Mouse (Mus musculus): ENCODE measurements around the gene Slc37a1.

- TF ChIP-seq CTCF (IDR thresholded peaks at IDR 0.05 in 2 of 3, conservative IDR thresholded peaks at IDR 0.05 in 1 of 3; ENCODE audit: control insufficient read depth in 1 of 3, insufficient read depth in 1 of 3, low read depth in 2 of 3, low read length in 3 of 3, poor library complexity in 1 of 3, severe bottlenecking in 1 of 3) = no peak
- TF ChIP-seq SMC3 (IDR thresholded peaks at IDR 0.05; ENCODE audit: low read depth, low read length) = no peak
- TF ChIP-seq MAX (IDR thresholded peaks at IDR 0.05; ENCODE audit: low read length) = no peak
- TF ChIP-seq ELF1 (IDR thresholded peaks at IDR 0.05; ENCODE audit: low read depth, low read length) = no peak
- no peak for TF ChIP-seq EP300 (IDR thresholded peaks at IDR 0.05; ENCODE audit: low read depth in 1 of 2, low read length in 2 of 2)
- no peak for TF ChIP-seq NELFE (IDR thresholded peaks at IDR 0.05; ENCODE audit: low read depth, low read length)
- no peak for TF ChIP-seq USF1 (IDR thresholded peaks at IDR 0.05; ENCODE audit: low read depth, low read length)
- TF ChIP-seq GATA1 (IDR thresholded peaks at IDR 0.05; ENCODE audit: low read depth, low read length) = no peak
- TF ChIP-seq MYB (IDR thresholded peaks at IDR 0.05; ENCODE audit: low read depth, low read length) = no peak
- no peak for TF ChIP-seq TAL1 (IDR thresholded peaks at IDR 0.05; ENCODE audit: low read length)
- no peak for TF ChIP-seq MAZ (IDR thresholded peaks at IDR 0.05; ENCODE audit: low read depth, low read length)
- TF ChIP-seq ETS1 (IDR thresholded peaks at IDR 0.05; ENCODE audit: low read depth, low read length) = no peak
- TF ChIP-seq SIN3A (IDR thresholded peaks at IDR 0.05; ENCODE audit: low read length) = no peak
- TF ChIP-seq JUND (IDR thresholded peaks at IDR 0.05; ENCODE audit: low read depth, low read length) = no peak
Measured at GRCm38 (mm10) chr17:31351984-31352383, 65.4 kb downstream of the Slc37a1 start.

Measured in MEL (cell line).